Mouse (Mus musculus) heart, postnatal 0 days (tissue): Measurements from ENCODE around the gene Lrrc66.

ENCODE experiments used
- CTCF ChIP-seq: IDR thresholded peaks from 2 replicates; pipeline ENCODE4 v1.5.1; 2016; ENCODE audit warnings: antibody characterized with exemption, control low read depth, low read depth
- EP300 ChIP-seq: IDR thresholded peaks from 2 replicates; pipeline ENCODE4 v1.6.1; 2016; ENCODE audit warnings: antibody characterized with exemption, low read depth

GRCm38 (mm10) chr5:73576708-73577107, 55.6 kb downstream of the Lrrc66 start:
- no peak for TF ChIP-seq CTCF
- TF ChIP-seq EP300, result no peak
